Mouse (Mus musculus): ENCODE data around the gene Zfhx3.

DNA sequence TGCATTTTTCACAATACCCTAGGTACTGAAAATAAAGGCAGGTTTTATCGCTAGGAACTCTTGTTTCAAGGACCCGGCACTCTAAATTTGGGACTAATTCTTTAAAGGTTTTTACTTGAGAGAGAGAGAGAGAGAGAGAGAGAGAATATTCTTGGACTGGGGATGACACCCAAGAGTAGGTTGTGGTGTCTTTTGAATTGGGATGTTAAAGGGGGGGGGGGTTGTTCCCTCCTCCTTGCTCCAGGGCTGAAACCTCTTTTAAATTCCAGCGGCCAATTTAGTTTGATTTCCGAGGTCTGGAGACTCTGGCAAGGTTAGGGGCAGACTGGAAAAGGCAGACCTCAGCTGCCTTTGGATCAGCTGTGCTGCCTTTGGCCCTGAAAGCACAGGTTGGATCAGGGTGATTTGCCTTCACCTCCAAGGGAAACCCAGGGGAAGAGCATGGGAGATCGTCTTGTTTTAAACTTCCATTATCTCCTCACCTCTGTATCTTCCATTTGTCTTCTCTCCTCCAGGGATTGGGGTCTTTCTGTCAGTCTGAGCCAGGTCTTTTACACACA is 755.7 kb downstream of the Zfhx3 start:
- no peak for TF ChIP-seq CTCF (IDR thresholded peaks at IDR 0.05)
- no peak for TF ChIP-seq EP300 (IDR thresholded peaks at IDR 0.05)
